Mouse (Mus musculus): ENCODE data around the gene Slc30a10.

The Slc30a10 gene

DNA sequence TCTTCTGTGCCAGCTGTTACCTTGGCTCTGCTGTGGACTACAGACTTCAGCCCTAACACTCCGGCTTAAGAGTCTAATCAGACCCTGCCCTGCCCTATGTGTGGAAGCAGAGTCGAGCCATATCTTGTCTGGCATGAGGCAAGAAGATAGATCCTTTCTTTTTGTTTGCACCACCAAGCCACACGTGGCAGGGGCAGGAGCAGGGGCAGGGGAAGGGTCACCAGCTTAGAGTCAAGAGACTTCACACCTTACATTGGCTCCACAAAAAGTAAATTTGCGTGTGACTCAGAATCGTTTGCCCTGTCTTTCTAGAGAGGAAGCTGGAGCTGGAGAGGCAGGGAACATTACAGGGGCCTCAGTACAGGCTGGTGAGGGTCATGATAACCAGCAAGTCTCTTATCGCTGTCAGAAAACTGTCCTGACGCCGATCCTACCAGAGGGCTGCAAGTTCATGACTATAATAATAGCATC, 14.9 kb downstream of the Slc30a10 start:
- DNase-seq, result no peak

- no peak for DNase-seq
Measured at GRCm38 (mm10) chr1:185472025-185472720, 17.5 kb downstream of the Slc30a10 start.

GRCm38 (mm10) chr1:185472730-185473129, 18.1 kb downstream of the Slc30a10 start:
- DNase-seq, result no peak

DNA sequence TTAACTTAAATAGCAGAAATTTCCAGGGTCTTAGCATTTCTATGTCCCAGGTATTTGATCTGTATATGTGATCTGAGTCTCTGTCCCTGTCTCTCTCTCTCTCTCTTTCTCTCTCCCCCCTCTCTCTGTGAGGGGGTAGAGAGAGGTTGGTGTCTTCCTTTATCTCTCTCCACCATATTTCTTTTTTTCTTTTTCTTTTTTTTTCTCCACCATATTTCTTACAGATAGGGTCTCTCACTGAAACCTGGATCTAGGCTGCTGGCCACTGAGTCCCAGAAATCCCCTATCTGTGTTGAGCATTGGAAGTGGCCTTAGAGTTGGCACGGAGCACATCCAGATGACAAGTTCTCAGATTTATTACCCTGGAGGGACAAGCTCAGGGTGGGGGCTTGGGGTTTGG, 18.8 kb downstream of the Slc30a10 start:
- DNase-seq, result no peak

DNA sequence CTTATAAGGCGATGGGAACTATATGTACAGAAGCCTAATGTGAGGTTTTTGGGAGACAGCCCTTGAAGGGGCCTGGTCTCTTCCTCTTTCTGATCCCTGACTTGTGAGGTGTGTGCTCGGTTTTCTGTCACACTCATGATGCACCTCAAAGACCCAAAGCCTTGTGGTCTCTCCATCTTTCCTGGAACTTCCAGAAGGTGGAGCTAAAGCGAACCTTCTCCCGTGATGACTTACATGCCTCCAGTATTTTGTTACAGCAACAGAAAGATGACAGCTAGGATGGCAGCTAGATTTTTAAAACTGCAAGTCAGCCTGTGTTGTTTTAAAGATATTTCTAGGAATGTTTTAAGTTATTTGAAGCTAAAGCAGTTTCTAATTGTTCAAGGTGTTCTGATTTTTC, 25.2 kb downstream of the Slc30a10 start:
- DNase-seq, result no peak

DNA sequence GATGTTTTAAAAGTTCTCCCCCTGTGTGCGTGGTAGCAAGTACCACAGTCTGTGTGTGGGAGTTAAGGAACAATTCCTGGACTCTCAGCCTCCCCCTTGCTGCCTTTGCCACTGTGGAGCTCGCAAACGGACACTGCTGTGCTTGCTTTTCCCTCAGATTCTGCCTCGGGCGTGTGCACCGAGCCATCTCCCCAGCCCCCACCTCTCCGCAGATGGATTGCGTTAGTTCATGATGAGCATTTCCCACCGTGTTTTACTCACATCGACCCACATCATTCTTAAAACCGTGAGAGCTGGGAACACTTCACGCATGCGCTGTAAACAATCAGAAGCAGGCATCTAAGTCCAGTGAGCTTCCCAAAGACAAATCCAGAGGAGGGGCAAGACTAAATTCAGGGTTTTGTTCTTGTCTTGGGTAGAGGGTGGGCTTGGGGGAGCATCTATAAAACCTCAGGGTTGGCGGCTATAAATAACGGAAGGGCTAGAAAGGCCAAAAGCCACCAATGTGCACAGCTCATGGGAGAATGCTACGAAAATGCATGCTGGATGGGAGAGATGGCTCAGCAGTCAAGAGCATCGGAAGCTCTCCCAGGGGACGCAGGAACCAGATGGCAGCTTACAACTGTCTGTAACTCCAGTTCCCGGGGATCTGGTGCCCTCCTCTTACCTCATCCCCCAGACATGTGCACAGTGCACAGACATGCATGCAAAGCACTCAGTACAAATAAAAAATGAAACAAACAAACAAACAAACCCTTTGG, 27.5 kb downstream of the Slc30a10 start:
- DNase-seq, result no peak

- DNase-seq, result no peak
Measured at GRCm38 (mm10) chr1:185482762-185483161, 28.1 kb downstream of the Slc30a10 start.

- DNase-seq, result no peak
Measured at GRCm38 (mm10) chr1:185483356-185484057, 28.9 kb downstream of the Slc30a10 start.

DNA sequence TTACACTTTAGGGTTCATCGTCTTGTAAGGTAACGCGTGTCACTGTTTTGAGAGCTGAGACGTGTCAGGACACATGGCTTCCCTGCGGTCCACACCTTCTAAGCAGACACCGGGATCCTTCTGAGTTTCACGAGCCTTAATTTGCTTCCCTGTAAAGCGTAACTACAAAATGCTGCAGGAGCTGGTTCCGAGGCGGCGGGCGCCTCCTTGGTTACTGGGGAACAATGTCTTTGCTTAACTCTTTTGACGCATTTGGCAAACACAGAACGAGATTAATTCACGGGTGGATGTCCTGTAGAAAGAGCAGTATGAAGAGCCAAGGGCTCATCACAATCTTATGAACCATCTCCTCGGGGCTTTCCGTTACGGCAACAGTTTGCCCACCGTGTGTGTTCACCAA, 29.6 kb downstream of the Slc30a10 start:
- DNase-seq, result no peak

- DNase-seq, result no peak
Measured at GRCm38 (mm10) chr1:185489893-185490292, 35.2 kb downstream of the Slc30a10 start.

DNA sequence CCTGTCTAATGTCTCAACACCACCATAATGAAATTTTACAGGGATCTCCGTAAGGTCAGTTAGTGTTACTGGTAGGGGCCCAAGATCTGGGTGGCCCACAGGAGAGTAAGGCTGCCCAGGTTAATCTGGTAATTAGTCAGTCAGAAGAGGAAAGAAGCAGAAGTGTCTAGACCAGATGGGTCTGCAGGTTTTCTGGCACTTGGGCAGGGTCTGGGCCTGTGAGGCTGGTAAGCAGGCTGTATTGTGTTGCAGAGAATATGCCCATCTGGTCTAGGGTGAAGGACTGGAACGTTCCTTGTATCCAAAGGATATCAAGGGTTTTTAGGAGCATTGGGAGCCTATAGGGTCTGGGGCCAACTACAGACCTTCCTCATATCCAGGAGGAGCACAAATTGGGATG, 36.0 kb downstream of the Slc30a10 start:
- DNase-seq, result no peak

GRCm38 (mm10) chr1:185493439-185494034, 38.9 kb downstream of the Slc30a10 start:
- DNase-seq, result no peak

DNA sequence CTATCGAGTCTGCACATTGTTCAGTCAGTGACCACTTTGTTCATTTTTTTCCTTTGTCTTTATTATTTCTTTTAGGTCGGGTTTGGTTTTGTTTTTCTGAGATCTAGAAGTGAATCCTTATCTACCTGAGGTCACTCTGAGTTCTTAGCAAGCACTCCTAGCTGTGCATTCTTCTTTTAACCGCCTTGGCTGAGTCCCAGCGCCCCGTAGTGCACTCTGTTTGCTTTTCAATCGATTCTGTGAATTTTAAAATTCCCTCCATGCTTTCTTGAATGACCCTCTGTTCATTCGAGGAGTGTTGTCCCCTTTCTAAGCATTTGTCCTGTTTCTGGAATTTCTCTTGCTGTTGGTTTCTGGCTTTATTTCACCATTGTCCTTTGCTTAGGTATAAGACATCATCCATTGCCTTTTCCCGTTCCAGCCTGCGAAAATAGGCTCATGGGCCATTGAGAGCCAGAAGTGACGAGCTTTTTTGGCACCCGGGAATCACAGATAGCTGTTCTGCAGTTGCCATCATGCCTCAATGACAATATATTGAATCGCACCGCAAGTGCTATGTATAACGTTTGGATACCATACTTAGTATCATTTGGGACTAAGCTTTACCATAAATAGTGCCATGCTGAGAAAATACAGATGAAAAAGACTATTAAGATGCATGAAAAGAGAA, 42.3 kb downstream of the Slc30a10 start:
- no peak for DNase-seq

DNA sequence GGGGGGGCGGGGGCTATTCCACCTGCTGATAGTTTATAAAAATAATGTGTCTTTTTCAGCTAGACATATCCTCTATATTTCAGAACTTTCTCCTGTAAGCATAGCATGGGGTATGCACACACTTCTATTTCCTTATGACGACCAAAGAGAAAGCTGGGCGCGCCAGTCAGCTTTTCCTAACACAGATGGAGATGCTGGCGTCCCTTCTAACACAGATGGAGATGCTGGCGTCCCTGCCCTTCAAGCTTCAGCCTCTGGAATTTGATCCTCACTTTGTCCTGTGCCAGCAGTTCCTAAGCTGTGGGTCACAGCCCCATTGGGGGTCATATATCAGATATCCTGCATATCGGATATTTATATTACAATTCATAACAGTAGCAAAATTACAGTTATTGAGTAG, 46.0 kb downstream of the Slc30a10 start:
- DNase-seq, result no peak

DNA sequence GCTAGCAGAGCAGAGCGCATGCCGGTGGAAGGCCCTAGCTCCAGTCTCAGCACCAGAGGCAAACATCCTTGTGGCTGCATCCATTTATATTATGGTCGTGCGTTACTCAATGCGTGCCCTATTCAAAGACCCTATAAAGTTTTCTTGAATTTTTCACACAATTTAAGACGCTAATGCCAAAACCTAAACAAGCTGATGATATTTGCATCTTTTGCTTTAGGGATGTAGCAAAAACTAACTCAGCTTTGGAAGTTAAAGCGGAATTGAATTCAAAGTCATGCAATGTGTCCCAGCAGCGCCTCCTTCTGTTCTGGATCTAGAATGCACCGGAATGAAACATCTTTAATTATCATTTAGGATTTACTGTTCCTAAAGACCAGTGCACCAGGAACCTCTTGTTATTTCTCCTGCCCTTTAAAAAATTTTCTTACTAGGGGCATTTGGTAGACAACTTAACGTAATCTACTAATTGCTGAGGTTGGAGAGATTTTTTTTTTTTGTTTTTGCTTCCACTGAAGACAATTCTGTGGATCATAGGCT, 47.2 kb downstream of the Slc30a10 start:
- no peak for DNase-seq

DNA sequence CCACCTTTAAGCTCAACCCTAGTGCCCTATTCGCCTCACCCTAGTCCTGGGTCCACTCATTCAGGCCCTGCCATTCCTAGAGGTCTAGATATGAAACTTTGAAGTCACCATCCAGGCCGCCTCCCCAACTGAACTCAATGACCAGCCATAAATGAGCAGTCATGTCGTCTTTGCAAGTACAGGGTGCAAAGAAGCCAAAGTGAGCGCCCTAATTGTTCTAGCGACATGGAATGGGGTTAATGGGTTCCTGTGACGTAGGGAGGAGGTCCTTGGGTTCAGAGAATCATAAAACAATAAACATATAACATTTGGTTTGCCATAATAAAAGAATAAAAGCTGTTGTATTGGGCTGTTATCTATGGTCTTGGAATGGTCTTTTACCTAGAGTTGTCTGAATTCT, 47.9 kb downstream of the Slc30a10 start:
- DNase-seq, result no peak

- DNase-seq, result no peak
Measured at GRCm38 (mm10) chr1:185509042-185509441, 54.4 kb downstream of the Slc30a10 start.

- no peak for DNase-seq
Measured at GRCm38 (mm10) chr1:185511306-185511705, 56.7 kb downstream of the Slc30a10 start.

GRCm38 (mm10) chr1:185515526-185515979, 60.9 kb downstream of the Slc30a10 start:
- DNase-seq, result no peak

DNA sequence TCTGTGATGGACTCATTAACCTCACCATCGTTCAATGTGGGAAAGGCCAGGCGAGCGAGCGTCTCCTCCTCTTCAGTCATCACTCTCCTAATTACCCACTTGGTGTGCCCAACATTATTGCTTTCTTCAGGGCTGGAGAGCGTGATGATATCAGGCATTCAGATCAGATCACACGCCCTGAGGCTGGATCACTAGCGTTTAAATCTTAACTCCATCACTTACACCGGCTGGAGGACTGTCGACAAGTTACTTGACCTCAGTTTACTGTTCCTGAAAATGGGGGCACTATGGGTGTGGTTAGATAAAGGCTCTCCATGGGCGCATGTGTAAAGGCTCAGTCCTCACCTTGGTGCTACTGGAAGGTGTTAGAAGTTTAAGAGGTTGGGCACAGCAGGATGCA, 61.4 kb downstream of the Slc30a10 start:
- DNase-seq, result no peak

DNA sequence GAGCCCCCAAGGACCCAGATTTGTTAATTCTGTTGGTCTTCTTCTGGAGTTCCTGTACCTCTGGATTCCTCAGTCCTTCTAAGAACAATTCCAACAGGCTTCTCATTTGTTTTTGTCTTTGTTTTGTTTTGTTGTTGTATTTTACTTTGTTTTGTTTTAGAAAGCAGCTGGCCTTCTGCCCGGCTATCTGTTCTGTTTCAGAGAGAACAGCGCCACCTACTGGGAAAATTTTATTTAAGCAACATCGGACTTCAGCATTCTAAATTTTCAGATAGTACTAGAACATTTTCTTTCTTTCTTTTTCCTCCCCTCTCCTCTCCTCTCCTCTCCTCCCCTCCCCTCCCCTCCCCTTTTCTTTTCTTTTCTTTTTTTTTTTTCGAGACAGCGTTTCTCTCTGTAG, 62.9 kb downstream of the Slc30a10 start:
- DNase-seq, result no peak
